Mouse (Mus musculus): ENCODE data around the gene Uqcr11. TPM values are rescaled to one million over a fixed set of nuclear protein-coding genes. Genes with fewer than 3 reads are reported as not detected.

The Uqcr11 gene
- total RNA-seq, 2 experiments from 2014 or later, result 373 to 394 TPM

DNA sequence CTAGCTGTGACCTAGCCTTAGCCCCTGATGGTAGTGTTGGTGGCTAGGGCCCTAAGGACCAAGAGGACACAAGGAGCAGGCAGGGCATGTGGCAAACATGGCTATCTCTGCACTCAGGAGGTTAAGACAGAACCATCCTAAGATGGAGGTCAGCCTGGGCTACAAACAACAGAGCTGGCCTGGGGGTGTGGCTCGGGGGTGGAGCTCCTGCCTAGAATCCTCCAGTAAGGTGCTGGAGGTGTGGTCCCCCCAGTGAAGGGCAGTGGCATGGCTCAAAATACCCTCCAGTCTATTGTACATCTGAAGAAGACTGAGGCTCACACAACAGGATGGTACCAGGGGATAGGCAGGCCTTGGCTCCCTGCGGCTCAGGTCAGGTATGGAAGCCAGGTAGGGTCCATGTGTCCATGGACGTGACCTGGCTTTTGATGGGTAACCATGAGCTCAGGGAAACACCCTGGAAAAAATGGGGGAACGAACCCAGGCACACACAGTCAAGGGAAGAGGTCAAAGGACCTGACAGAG, 22.5 kb downstream of the Uqcr11 start:
- no peak for DNase-seq (ENCODE audit: extremely low spot score in 1 of 2, low spot score in 2 of 2)
- Histone ChIP-seq H3K27ac (no peak overlapping the region), H3K4me3 (no peak overlapping the region)
- no peak for TF ChIP-seq CTCF (IDR thresholded peaks at IDR 0.05)
- intact Hi-C loops (cut with DNase I), result no loop called here

DNA sequence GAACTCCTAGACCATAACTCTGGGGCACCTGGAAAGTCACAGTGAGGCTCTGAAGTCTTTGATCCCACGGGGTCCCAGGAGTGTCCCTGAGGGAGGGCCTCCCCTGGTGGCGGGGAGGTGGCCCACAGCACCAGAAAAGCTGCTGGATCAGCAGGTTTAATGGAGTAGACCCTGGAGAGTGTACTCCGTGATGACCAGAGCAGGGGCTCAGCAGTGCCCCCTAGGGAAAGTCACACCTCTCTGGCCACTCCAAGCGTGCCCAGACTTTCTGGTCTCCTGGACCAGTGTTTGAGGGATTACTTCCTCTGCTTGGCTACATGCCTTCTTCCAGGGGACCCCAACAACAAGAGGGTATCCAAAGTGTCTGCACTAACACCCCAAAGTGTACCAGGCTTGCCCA, 23.2 kb downstream of the Uqcr11 start:
- no peak for DNase-seq (ENCODE audit: extremely low spot score in 1 of 2, low spot score in 2 of 2)
- no peak overlapping the region for H3K27ac ChIP-seq
- peak; percentile 50 for TF ChIP-seq CTCF (IDR thresholded peaks at IDR 0.05)
- intact Hi-C loops (cut with DNase I), result no loop called here
- no peak overlapping the region for H3K4me3 ChIP-seq

DNA sequence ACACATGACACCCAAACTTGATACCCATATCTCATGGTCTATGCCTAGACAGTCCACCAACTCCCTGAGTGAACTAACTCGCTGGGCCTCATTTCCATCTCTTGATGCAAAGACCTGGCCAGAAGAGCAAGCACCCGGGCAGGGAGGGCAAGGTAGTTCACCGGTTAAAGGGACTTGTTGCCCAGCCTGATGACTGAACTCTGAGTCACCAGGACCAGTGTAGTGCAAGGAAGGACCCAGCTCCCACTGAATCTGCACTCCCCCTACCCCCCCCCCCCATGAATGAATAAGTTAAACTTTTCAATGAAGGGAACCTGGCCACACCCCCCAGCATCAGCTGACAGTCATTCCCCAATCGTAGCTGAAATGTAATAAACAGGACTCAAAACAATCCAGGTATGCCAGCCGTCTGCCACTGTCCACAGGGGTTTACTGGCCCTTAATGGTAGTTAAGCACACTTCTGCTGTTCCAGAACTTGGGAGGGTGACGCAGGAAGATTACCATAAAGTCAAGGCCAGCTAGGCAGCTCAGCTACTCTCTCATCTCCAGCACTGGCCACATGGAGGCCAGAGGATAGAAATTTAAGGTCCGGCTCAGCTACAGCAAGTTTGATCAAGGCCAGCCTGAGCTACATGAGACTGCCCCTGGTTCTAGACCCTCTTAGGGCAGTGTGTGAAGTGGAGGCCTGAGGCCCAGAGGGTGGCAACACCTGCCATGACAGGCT, 23.8 kb downstream of the Uqcr11 start:
- intact Hi-C loops (cut with DNase I), result no loop called here
- H3K27ac ChIP-seq, result no peak overlapping the region
- DNase-seq (ENCODE audit: extremely low spot score in 1 of 2, low spot score in 2 of 2), result no peak
- no peak overlapping the region for H3K4me3 ChIP-seq
- TF ChIP-seq CTCF (IDR thresholded peaks at IDR 0.05), result no peak

DNA sequence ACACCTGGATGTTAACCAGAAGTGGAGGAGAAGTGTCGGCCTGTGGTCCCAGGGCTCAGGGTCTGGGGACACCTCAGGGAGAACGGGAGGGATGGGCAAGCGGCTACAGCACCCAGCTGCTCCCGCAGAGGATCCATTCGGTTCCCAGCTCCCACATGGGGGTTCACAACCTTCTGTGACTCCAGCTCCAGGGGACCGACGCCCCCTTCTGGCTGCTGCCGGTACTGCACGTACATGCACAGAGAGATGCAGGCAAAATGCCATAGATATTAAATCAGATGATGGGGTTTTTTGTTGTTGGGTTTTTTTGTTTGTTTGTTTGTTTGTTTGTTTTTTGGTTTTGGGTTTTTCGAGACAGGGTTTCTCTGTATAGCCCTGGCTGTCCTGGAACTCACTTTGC, 28.9 kb downstream of the Uqcr11 start:
- H3K27ac ChIP-seq, result no peak overlapping the region
- DNase-seq (ENCODE audit: extremely low spot score in 1 of 2, low spot score in 2 of 2), result no peak
- no peak overlapping the region for H3K4me3 ChIP-seq
- TF ChIP-seq CTCF (IDR thresholded peaks at IDR 0.05), result peak; percentile 64
- intact Hi-C loops (cut with DNase I), result loop anchor here (10.0 kb wide), 1 partner anchor 203 kb away; the partner anchor contains the start of genes 1600002K03Rik and Efna2

DNA sequence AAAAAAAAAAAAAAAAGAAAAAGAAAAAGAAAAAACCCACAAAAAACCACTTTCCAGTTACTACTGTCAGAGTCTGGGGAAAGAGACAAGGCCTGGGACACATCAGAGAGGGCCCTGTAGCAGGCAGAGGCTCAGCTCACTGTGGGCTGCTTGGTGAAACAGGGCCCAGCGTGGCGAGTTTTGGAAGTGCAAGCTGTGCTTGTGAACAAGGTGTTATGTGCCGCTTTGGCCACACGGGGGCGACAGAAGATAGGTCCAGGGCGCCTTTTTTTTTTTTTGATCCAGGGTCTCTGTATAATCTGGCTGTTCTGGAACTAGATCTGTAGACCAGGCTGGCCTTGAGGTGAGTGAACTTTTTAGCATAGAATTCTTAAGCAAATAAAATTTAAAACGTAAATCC, 30.5 kb downstream of the Uqcr11 start:
- peak; percentile 94 for TF ChIP-seq CTCF (IDR thresholded peaks at IDR 0.05)
- peak; percentile 83 to 88 for DNase-seq (ENCODE audit: extremely low spot score in 1 of 2, low spot score in 2 of 2)
- Histone ChIP-seq H3K4me3 (no peak overlapping the region), H3K27ac (no peak overlapping the region)
- intact Hi-C loops (cut with DNase I), result loop anchor here (10.0 kb wide), 1 partner anchor 201 kb away; the partner anchor contains the start of genes 1600002K03Rik and Efna2

DNA sequence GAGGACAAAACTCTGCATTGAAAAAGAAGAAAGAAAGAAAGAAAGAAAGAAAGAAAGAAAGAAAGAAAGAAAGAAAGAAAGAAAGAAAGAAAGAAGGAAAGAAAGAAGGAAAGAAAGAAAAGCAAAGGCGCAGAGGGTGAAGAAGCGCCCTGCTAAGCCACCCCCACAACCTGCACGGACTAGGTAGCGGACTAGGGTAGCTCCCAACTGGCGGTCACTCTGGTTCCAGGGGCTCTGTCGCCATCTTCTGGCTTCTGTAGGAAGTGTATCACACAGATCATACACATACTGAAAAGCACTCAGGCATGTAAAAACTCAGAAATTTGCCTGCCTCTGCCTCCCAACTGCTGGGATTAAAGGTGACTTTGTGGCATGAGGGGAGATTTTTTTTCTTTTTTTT, 32.6 kb downstream of the Uqcr11 start:
- TF ChIP-seq CTCF (IDR thresholded peaks at IDR 0.05), result peak; percentile 83
- Histone ChIP-seq H3K27ac (no peak overlapping the region), H3K4me3 (no peak overlapping the region)
- intact Hi-C loops (cut with DNase I), result loop anchor here (1.0 to 10.0 kb wide), 4 partner anchors 23 to 199 kb away; partner anchors contain the start of genes 1600002K03Rik, Apc2 and Efna2
- peak; percentile 73 to 75 for DNase-seq (ENCODE audit: extremely low spot score in 1 of 2, low spot score in 2 of 2)

- no peak overlapping the region for H3K4me3 ChIP-seq
- peak overlapping the region; percentile 70 for H3K27ac ChIP-seq
- peak in 1 of 2 experiments; percentile 38 for DNase-seq (ENCODE audit: extremely low spot score in 1 of 2, low spot score in 2 of 2)
- intact Hi-C loops (cut with DNase I), result loop anchor here (10.0 kb wide), 1 partner anchor 198 kb away; the partner anchor contains the start of genes 1600002K03Rik and Efna2
- no peak for TF ChIP-seq CTCF (IDR thresholded peaks at IDR 0.05)
Measured at GRCm38 (mm10) chr10:80372706-80373105, 33.9 kb downstream of the Uqcr11 start.

DNA sequence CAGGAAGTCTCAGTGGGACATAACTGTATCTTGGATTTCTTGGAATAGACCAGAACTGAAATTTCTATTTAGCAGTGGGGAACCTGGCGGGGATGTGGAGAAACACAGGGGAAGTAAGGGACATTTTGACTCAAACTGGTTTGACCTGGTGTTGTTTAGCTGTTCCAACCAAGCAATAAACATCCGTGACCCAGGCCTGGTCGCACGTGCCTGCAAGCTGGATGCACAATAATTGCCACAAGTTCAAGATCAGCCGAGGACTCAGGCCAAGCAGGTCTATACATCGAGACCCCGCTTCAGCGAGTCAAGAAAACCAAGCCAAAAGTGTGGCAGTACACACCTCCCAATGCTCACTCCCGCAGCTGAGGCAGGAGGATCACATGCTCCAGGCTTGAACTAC, 34.6 kb downstream of the Uqcr11 start:
- intact Hi-C loops (cut with DNase I), result loop anchor here (2.0 to 10.0 kb wide), 2 partner anchors 15 to 197 kb away; partner anchors contain the start of genes 1600002K03Rik, Efna2 and Plk5
- Histone ChIP-seq H3K27ac (peak overlapping the region; percentile 70), H3K4me3 (no peak overlapping the region)
- no peak for TF ChIP-seq CTCF (IDR thresholded peaks at IDR 0.05)
- DNase-seq (ENCODE audit: extremely low spot score in 1 of 2, low spot score in 2 of 2), result no peak

- intact Hi-C loops (cut with DNase I), result loop anchor here (2.0 to 10.0 kb wide), 2 partner anchors 15 to 197 kb away; partner anchors contain the start of genes 1600002K03Rik, Efna2 and Plk5
- peak; percentile 43 to 54 for DNase-seq (ENCODE audit: extremely low spot score in 1 of 2, low spot score in 2 of 2)
- no peak for TF ChIP-seq CTCF (IDR thresholded peaks at IDR 0.05)
- no peak overlapping the region for H3K4me3 ChIP-seq
- H3K27ac ChIP-seq, result peak overlapping the region; percentile 47
Measured at GRCm38 (mm10) chr10:80371411-80371966, 35.1 kb downstream of the Uqcr11 start.

DNA sequence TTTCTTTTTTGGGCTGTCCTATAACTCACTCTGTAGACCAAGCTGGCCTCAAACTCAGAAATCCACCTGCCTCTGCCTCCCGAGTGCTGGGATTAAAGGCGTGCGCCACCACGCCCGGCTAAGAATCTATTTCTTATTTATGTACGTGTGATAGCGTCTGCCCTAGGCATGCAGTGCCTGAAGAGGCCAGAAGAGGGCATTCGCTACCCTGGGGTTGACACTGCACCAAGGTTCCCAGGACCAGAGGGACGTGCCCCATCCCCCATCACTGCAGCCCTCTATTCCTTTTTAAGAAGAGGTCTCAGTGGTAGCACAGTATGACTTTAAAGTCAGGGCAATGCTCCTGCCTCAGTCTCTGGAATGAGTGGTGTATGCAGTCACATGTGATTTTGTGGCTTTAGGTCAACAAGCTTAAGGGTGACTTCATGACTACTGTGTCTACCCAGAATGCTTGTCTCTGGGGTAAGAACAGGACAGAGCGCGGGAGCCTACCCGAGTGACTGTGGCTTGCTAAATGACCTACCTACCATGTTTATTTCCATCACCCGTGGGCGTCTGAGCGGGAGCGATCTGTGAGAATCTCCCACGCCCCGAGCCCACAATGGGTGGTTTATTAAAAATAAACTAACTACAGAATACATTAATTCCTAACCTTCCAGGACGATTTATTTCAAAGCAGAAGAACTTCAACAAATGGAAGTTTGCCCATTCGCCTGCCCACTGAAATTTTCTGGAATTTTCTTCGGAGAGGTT, 36.5 kb downstream of the Uqcr11 start:
- Histone ChIP-seq H3K27ac (peak overlapping the region; percentile 36; the same call in 1 of the 2 replicates), H3K4me3 (no peak overlapping the region)
- no peak for DNase-seq (ENCODE audit: extremely low spot score in 1 of 2, low spot score in 2 of 2)
- TF ChIP-seq CTCF (IDR thresholded peaks at IDR 0.05), result peak; percentile 33; the same call in 1 of the 2 replicates
- intact Hi-C loops (cut with DNase I), result loop anchor here (2.0 to 10.0 kb wide), 2 partner anchors 13 to 195 kb away; partner anchors contain the start of genes 1600002K03Rik, Efna2 and Plk5

- intact Hi-C loops (cut with DNase I), result no loop called here
- TF ChIP-seq CTCF (IDR thresholded peaks at IDR 0.05), result no peak
- no peak for DNase-seq (ENCODE audit: extremely low spot score in 1 of 2, low spot score in 2 of 2)
- Histone ChIP-seq H3K4me3 (no peak overlapping the region), H3K27ac (no peak overlapping the region)
Measured at GRCm38 (mm10) chr10:80368392-80368791, 38.2 kb downstream of the Uqcr11 start.

All from left cerebral cortex, adult 2 months (tissue).